Mouse (Mus musculus) midbrain, embryonic 10.5 days (tissue): Measurements from ENCODE around the gene Drc7. TPM values are rescaled to one million over a fixed set of nuclear protein-coding genes. Genes with fewer than 3 reads are reported as not detected.

Experiments
- DNase-seq: peaks from one replicate; pipeline ENCODE4 v3.0.0-alpha.2; 2017; ENCODE audit warnings: low spot score
- H3K27ac ChIP-seq: fragments of 300-500 bp; sonication (generic); replicated peaks from 2 replicates; pipeline ENCODE4 v1.5.1; 2016; ENCODE audit warnings: mild to moderate bottlenecking
- H3K27me3 ChIP-seq: fragments of 300-500 bp; sonication (generic); 2 replicates; pipeline ENCODE4 v1.6.1; 2016; ENCODE audit warnings: low read depth, mild to moderate bottlenecking; ENCODE audit not compliant: poor library complexity, severe bottlenecking
- H3K36me3 ChIP-seq: fragments of 300-500 bp; sonication (generic); 2 replicates; pipeline ENCODE4 v1.6.1; 2016; ENCODE audit warnings: mild to moderate bottlenecking, moderate library complexity
- H3K4me1 ChIP-seq: fragments of 300-500 bp; sonication (generic); 2 replicates; pipeline ENCODE4 v1.6.1; 2016
- H3K4me3 ChIP-seq: fragments of 300-500 bp; sonication (generic); 2 replicates; pipeline ENCODE4 v1.5.1; 2016; ENCODE audit warnings: mild to moderate bottlenecking, moderate library complexity
- H3K9me3 ChIP-seq: fragments of 300-500 bp; sonication (generic); replicated peaks from 2 replicates; pipeline ENCODE4 v1.6.1; 2016; ENCODE audit warnings: mild to moderate bottlenecking
- WGBS: fragments of 180-500 bp; shearing (Covaris S2); methylation state at CpG from one replicate; pipeline ENCODE4 v1.1.7; 2016; 5-methylcytosine and 5-hydroxymethylcytosine counted together
- polyA plus RNA-seq: library from polyadenylated mRNA; unstranded; fragments of >200 nt; fragmentation: Nextera tagmentation; extraction: Ambion mirVana; gene quantifications from 2 replicates; pipeline ENCODE4 v1.2.1, GENCODE M21; 2016

Gene Drc7
- polyA plus RNA-seq, 1 experiment from 2014 or later, result 0.11 TPM

DNA sequence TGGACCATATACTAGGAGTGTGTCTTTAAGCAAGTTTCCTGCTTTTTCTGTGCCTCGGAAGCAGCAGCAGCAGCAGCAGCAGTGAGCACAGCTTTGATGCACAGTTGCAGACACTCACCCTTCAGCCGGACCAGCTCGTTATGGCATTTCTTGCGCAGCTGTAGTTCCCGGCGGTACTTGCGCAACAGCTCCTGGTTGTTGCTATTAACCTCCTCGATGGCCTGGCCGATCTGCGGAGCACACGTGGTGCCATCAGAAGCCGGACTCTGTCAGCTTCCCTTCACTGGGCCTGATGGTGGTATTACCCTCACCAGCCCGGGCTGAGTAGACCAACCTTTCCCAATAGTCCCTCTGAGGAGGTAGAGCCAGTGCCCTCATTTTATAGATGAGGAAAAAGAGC lies 52.4 kb downstream of the Drc7 start:
- Histone ChIP-seq H3K27me3 (no peaks in the 10 kb centered on the region), H3K9me3 (no peaks in the 10 kb centered on the region), H3K27ac (no peak overlapping the region), H3K36me3 (no peaks in the 10 kb centered on the region), H3K4me1 (no peaks in the 10 kb centered on the region), H3K4me3 (no peak overlapping the region)
- DNase-seq, result no peak
- 91% methylated on average over 13 of the region's 13 CpGs for WGBS

- Histone ChIP-seq H3K27ac (no peak overlapping the region), H3K36me3 (no peaks in the 10 kb centered on the region), H3K4me1 (no peaks in the 10 kb centered on the region), H3K27me3 (no peaks in the 10 kb centered on the region), H3K4me3 (no peak overlapping the region), H3K9me3 (no peaks in the 10 kb centered on the region)
- DNase-seq, result no peak
- 86% methylated on average over 3 of the region's 3 CpGs for WGBS
Observed at GRCm38 (mm10) chr8:95112594-95112993, 57.7 kb downstream of the Drc7 start.

- DNase-seq, result no peak
- H3K9me3 ChIP-seq, result no peaks in the 10 kb centered on the region
- no peaks in the 10 kb centered on the region for H3K36me3 ChIP-seq
- H3K4me1 ChIP-seq, result no peaks in the 10 kb centered on the region
- H3K27ac ChIP-seq, result 0 out of 2 replicates have a peak overlapping the region, but pooled peaks have one; percentile 13
- H3K4me3 ChIP-seq, result no peak overlapping the region
- H3K27me3 ChIP-seq, result no peaks in the 10 kb centered on the region
- 78% methylated on average over 4 of the region's 4 CpGs for WGBS
Observed at GRCm38 (mm10) chr8:95113108-95113507, 58.2 kb downstream of the Drc7 start.

DNA sequence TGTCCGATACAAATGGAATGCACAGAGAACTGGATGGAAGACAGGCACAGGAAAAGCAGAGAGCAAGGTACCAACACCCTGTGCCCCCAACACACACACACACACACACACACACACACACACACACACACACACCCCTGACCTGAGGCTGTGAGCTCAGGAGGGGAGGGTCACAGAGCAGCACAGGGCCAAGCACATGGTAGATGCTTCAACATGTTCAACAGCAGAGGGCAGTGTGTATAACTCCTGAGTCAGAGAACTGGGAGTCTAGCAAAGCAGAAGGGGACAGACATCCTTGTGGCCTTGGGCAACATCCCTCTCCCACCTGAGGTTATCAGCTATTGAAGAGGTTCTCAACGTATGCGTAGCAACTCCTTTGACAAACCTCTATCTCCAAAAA lies 58.8 kb downstream of the Drc7 start:
- WGBS, result 74% methylated on average over 3 of the region's 3 CpGs
- Histone ChIP-seq H3K27me3 (no peaks in the 10 kb centered on the region), H3K27ac (0 out of 2 replicates have a peak overlapping the region, but pooled peaks have one; percentile 13), H3K36me3 (no peaks in the 10 kb centered on the region), H3K9me3 (no peaks in the 10 kb centered on the region), H3K4me3 (no peak overlapping the region), H3K4me1 (no peaks in the 10 kb centered on the region)
- peak; percentile 22 for DNase-seq

GRCm38 (mm10) chr8:95123455-95123854 lies 68.6 kb downstream of the Drc7 start:
- no peaks in the 10 kb centered on the region for H3K36me3 ChIP-seq
- no peak for DNase-seq
- peaks cover 7% of the 10 kb centered on the region for H3K4me1 ChIP-seq
- no peak overlapping the region for H3K27ac ChIP-seq
- no peak overlapping the region for H3K4me3 ChIP-seq
- H3K27me3 ChIP-seq, result no peaks in the 10 kb centered on the region
- no peaks in the 10 kb centered on the region for H3K9me3 ChIP-seq
- 83% methylated on average over 5 of the region's 5 CpGs for WGBS

- Histone ChIP-seq H3K27me3 (no peaks in the 10 kb centered on the region), H3K27ac (0 out of 2 replicates have a peak overlapping the region, but pooled peaks have one; percentile 23), H3K36me3 (no peaks in the 10 kb centered on the region), H3K9me3 (no peaks in the 10 kb centered on the region), H3K4me3 (no peak overlapping the region), H3K4me1 (peaks cover 15% of the 10 kb centered on the region)
- WGBS, result 90% methylated on average over 11 of the region's 11 CpGs
- DNase-seq, result no peak
Observed at GRCm38 (mm10) chr8:95126497-95126896, 71.6 kb downstream of the Drc7 start.

GRCm38 (mm10) chr8:95127658-95128057 lies 72.8 kb downstream of the Drc7 start:
- Histone ChIP-seq H3K4me1 (peaks cover 18% of the 10 kb centered on the region), H3K9me3 (no peaks in the 10 kb centered on the region), H3K27me3 (no peaks in the 10 kb centered on the region), H3K27ac (0 out of 2 replicates have a peak overlapping the region, but pooled peaks have one; percentile 23), H3K4me3 (no peak overlapping the region), H3K36me3 (no peaks in the 10 kb centered on the region)
- no peak for DNase-seq
- 75% methylated on average over 9 of the region's 9 CpGs for WGBS

Other genes starting within 250 kb of the Drc7 start
- gene Ccl17, start 244.7 kb upstream of the Drc7 start, polyA plus RNA-seq, result not detected in 2 replicates
- 50.4 and 52.6 TPM in 2 replicates for gene Coq9, start 216.8 kb upstream of the Drc7 start, polyA plus RNA-seq
- gene Ciapin1, start 216.7 kb upstream of the Drc7 start, polyA plus RNA-seq, result 185 and 201 TPM in 2 replicates
- gene Polr2c, start 197.7 kb upstream of the Drc7 start, polyA plus RNA-seq, result 163 and 176 TPM in 2 replicates
- 11.3 and 14.5 TPM in 2 replicates for gene Dok4, start 178.8 kb upstream of the Drc7 start, polyA plus RNA-seq
- gene Ccdc102a, start 137.0 kb upstream of the Drc7 start, polyA plus RNA-seq, result 13.0 and 13.1 TPM in 2 replicates
- 0.36 and 0.74 TPM in 2 replicates for gene Adgrg5, start 131.4 kb upstream of the Drc7 start, polyA plus RNA-seq
- gene Adgrg1, start 80.4 kb upstream of the Drc7 start, polyA plus RNA-seq, result 116 and 163 TPM in 2 replicates
- gene Adgrg3, start 37.4 kb upstream of the Drc7 start, polyA plus RNA-seq, result 3.8 and 3.9 TPM in 2 replicates
- gene Katnb1, start 26.1 kb downstream of the Drc7 start, polyA plus RNA-seq, result 32.0 and 34.2 TPM in 2 replicates
- 4.1 and 5.2 TPM in 2 replicates for gene Kifc3, start 147.7 kb downstream of the Drc7 start, polyA plus RNA-seq